Mouse (Mus musculus) gastrocnemius, postnatal 10 days (tissue): Measurements from ENCODE around the gene Pcyt2. TPM values are rescaled to one million over a fixed set of nuclear protein-coding genes. Genes with fewer than 3 reads are reported as not detected.

Experiments used
- DNase-seq: peaks from one replicate; pipeline ENCODE4 v3.0.0; 2021; ENCODE audit warnings: mixed read lengths
- long read RNA-seq, 2 experiments: library from polyadenylated mRNA; stranded (forward); transcript quantifications; one replicate each; pipeline ENCODE4 v2.0.0; 2021
- total RNA-seq, 2 experiments: library from RNA; stranded (reverse); gene quantifications; 2 replicates each; pipeline ENCODE4 v1.2.3; 2021

Gene Pcyt2
- 10 to 100 TPM; 29.7 to 30.9 TPM for total RNA-seq
- long read RNA-seq, experiment 1, transcript Pcyt2-201 (14 exons, 1,881 nt) = major isoform, 27 of 60 reads
- long read RNA-seq, experiment 1, transcript Pcyt2-203 (13 exons, 1,486 nt) = minor isoform, 15 of 60 reads
- long read RNA-seq, experiment 1, partial matches to known transcripts = 1 of 60 reads
- long read RNA-seq, experiment 1, other reads (novel, unspliced or antisense) = 16 of 60 reads
- long read RNA-seq, experiment 2, transcript Pcyt2-203 (13 exons, 1,486 nt) = minor isoform, 9 of 58 reads
- long read RNA-seq, experiment 2, transcript Pcyt2-201 (14 exons, 1,881 nt) = major isoform, 31 of 58 reads
- long read RNA-seq, experiment 2, partial matches to known transcripts = 1 of 58 reads
- long read RNA-seq, experiment 2, other reads (novel, unspliced or antisense) = 16 of 58 reads

DNA sequence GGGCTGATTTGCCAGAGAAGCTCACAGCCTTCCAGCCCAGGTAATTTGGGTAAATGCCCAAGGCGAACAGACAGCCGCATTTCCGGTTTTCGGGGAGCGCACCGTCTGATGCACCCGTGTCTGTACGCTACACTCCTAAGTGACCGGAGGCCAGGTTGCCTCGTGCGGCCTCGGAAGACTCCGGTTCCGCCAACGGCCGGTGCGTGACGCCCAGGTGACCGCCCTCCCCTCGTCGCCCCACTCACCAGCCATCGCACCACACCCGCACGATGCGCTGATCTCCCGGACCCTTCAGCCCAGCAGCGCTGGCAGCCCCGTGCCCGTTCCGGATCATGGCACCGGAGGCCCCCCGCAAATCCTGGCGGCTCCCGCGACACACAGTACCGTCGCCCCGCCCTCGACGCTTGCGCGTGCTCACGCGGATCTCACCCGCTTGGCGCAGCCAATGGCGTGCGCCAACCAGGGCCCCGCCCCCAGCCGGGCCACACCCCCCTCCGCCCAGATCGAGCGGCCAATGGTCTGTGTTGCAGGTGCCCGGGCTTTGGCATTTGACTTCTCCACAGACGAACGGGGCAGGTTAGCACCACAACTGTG is at the start of gene Pcyt2:
Gene Pcyt2 (minus strand): TSS at position 418 of the 594 bp plus-strand sequence.
- peak; percentile 92 for DNase-seq

DNA sequence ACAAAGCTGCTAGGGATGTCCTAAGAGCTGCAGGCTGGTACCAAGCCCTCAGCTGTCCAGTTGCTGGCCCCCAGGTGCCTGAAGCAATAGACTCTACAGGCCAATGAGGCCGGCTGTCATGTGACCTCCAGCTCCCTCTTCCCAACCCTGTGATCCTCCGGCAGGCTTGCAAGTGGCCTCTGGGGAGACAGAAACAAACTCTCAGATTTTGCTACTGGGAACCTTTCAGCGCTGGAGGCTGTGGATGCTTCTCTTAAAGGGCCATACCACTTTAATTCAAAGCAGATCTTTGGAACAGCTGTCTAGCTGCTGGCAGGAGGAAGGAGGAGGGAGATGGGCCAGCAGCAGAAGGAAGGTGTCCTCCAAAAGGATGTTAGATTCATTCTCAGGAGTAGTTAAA is 48.9 kb upstream of the Pcyt2 start:
- no peak for DNase-seq

DNA sequence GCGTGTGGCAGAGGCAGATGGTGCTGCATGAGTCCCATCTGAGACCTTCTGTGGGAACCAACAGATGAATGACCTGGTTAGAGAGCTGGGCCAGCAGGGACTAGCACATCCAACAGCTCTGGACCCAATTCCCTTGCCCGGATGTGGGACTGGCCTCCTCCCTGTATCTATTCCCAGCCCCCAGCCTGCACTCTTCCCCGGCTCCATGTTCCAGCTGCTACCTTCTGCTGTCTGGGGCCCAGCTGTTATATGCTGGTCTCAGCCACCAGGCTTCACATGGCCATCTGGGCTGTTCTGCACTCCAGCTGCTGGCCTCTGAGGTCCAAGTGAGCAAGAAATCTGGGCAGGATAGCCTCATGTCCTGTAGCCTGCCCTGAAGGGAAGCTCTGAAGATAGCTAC is 47.7 kb upstream of the Pcyt2 start:
- DNase-seq = no peak

DNA sequence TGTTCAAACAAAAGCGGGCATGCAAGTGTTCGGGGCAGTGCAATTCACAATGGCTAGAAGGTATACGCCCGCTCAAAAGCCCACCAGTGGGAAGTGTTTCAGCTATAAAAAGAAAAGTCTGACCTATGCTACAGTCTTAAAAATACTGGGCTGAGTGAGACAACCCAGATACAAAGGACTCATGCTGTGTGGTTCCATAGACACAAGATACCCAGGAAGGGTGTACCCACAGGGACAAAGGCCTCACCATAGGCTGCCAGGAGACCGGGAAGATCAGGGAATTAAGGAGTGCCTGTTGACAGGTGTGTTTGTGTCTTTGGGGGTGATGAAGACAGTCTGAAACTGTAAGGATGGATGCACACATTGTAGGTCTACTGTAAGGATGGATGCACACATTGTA is 46.0 kb upstream of the Pcyt2 start:
- DNase-seq = no peak

DNA sequence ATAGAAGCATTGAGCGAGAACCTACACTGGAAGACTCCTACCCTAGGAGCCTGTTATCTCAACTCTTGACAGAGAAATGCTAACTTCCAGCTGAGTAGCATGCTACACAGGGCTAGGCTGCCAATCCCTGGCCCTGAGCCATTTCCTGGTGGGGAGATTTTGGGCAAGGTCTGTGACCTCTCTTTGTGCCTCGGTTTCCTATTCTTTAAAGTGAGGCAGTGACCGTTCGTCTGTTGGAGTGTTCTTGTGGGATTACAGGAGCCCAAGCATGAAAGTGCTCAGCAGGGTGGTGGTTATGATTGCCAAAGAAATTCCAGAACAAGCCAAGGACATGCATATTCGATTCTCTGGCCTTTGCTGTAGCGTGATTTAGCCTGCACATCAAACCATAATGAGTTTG is 45.0 kb upstream of the Pcyt2 start:
- DNase-seq = no peak

DNA sequence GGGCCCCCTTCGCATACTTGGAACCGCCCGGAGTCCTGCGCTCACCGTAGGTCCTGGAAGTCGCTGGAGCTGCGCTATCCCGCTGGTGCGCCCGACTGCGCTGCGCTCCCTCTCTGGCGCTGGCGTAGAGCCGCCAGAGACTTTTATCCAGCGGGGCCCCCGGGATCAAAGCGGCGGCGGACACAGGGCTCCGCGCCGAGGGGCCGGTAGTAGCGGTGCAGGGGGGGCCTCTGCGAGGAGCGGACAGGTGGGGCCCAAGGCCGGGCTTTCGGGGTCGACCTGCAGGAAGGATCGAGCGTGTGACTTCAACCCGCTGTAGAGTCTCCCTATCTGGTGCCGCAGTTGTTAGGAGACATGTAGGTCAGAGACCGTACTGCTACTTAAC is 43.3 kb upstream of the Pcyt2 start, which contains the start of gene Notum:
Gene Notum (minus strand): TSS at position 100 of the 385 bp plus-strand sequence.
- no peak for DNase-seq

DNA sequence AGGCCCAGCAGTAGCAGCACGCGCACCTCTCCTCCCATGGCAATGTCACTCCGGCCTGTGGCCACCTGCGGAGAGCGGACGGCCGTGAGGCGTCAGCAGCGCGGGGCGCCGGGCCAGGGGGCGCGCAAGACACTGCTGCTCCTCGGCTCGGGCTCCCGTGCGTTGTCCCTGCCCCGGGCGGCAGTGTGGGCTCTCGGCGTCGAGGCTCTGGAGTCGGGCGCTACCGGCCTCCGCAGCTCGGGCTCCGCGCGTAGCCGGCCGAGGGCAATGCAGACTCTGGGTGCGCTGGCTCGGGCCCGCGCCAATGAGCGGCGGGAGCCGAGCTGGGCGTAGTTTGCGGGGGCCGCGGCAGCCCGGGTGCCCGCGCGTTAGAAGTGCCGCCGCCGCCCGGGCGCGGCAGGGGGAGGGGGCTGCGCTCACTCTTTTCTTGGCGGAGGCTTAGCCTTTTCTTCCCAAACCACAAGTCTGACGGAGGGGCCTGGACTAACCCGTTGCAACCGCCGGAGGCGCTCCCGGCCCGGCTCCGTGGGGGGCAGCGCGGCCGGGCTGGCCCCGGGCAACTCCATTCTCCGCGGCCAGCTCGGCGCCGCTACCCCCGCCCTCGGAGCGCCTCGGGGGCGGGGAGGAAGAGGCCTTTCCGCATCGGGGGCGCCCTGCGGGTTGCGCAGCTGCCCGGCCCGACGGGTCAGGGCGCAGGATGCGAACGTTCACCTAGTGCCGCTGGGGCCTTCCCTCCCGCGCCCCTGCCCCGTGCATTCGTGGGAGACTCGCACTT is 42.8 kb upstream of the Pcyt2 start:
- peak; percentile 57 for DNase-seq

DNA sequence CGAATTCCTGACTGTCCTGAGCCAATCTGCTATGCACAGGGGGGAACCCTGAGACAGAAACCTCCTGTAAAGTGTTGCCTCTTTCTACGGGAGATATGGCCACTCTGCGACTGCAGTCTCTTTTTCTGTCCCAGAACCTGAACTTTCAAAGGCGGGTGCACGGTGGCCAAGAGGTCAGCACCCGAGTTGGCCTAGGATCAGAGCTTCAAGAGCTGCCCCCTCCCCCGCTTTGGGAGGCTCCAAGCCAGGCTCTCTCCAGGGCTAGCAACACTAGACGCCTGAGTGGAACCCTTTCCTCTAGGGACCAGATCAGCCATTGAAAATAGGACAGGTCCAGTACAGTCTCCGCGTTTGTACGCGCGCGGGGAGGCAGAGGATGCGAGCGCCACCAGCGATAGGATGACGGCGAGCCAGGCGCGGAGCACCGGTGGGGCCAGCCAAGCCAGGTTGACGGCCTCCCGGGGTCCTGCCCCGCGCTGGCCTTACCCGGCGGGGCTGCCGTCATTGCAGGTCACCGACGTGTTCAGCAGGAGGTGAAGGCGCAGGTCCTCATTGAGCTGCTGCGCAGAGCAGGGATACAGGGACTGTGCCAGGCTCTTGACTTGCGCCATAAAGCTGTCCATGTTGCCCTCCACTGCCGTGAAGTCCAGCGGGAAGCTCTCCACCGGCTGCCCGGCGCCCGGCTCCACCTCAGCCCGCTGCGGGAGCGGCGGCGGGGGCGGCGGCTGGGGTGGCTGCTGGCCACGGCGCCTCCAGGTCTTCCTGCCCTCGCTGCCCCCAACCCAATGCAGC is 42.0 kb upstream of the Pcyt2 start:
- DNase-seq = no peak

DNA sequence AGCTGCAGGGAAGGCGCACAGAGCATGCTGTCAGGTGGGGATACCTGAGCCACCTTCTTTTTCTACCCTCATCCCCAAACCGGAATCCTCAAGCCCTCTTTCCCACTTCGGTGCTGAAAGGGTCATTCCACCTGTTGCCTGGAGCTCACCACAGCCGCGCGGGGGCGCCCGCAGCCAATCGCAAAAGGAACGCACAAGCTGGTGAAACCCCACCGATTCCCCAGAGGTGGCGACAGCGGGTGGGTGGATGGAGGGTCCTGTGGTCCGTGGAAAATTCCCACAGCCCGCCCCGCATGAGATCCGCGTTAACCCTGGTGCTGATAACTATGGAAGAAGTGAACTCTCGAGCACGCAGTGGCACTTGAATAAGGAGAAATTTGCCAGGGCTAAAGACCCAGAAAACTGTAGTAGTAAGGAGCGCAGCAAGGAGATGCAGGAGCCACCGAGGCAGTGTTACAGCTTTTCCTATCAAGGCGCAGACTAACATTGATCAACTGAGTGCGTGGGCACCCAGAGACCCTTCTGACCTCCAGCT is 41.2 kb upstream of the Pcyt2 start:
- DNase-seq = peak; percentile 84

DNA sequence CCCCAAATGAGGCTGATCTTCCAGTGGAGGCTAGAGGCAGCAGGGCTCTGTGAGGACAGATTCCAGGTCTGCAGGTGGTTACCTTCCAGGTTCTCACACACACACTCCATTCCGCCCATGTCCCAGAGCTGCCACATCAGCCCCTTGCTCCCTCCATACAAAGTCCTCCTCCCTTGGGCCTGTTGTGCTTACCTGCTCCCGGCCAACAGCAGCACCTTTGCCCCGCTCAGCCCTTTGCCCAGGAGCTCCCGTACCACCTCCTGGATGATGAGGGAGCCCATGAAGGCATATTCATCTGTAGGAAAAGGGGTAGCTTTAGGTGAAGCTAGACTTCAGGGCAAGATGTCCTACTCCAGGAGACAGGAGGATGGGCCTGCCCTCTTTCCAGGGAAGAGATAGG is 39.6 kb upstream of the Pcyt2 start:
- DNase-seq = no peak

DNA sequence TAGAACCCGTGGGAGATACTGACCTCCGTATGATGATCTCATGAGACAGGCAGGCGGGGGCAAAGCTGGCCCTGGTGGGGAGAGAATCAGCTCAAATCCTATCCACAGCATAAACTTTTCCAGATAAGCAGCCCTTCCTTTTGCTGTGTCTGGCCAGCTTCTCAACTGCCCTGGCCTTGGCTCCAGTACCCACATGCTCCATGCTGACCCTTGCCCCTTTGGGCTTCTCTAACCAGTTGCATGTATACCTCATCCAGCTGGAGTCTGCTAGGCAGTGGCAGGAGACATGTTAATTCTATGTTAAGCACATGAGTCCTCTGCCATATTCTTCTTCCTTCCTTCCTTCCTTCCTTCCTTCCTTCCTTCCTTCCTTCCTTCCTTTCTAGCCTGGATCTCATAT is 37.0 kb upstream of the Pcyt2 start:
- no peak for DNase-seq

DNA sequence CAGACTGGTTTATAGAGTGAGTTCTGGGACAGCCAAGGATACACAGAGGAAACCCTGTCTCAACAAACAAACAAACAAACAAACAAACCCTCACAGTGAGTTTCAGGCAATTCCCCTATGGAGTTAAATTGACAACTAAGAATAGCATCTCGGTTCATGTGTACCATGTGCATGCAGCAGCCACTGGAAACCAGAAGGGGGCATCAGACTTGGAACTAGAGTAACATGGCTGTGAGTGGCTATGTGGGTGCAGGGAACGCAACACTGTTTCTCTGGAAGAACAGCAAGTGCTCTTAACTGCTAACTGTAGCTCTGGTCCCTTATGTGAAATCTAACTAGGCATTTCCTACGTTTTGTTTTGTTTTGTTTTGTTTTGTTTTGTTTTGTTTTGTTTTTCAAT is 34.1 kb upstream of the Pcyt2 start:
- no peak for DNase-seq

DNA sequence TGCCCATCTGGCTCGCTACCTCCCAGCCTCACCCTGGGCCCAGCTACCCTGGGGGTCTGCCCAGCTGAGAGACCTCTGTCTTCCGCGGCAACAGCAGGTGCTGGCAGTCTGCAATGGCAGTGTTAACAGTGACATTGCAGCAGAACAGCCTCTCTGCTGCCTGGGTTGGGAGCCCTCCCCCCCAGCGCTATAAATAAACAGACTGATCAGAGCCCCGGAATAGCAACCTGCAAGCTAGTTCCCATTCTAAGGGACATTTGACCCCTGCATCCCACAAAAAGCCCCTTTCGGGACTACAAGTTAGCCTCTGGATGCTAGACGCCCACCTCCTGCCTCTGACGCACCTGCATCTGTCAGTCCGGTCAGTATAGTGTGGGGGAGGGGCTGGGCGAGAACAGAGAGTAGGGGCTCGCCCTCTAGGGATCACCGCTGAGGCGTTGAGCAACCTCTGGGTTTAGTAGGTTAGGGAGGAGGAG is 30.3 kb upstream of the Pcyt2 start, which contains the start of gene Myadml2:
Gene Myadml2 (minus strand): TSS at position 158 of the 476 bp plus-strand sequence.
- DNase-seq = no peak

DNA sequence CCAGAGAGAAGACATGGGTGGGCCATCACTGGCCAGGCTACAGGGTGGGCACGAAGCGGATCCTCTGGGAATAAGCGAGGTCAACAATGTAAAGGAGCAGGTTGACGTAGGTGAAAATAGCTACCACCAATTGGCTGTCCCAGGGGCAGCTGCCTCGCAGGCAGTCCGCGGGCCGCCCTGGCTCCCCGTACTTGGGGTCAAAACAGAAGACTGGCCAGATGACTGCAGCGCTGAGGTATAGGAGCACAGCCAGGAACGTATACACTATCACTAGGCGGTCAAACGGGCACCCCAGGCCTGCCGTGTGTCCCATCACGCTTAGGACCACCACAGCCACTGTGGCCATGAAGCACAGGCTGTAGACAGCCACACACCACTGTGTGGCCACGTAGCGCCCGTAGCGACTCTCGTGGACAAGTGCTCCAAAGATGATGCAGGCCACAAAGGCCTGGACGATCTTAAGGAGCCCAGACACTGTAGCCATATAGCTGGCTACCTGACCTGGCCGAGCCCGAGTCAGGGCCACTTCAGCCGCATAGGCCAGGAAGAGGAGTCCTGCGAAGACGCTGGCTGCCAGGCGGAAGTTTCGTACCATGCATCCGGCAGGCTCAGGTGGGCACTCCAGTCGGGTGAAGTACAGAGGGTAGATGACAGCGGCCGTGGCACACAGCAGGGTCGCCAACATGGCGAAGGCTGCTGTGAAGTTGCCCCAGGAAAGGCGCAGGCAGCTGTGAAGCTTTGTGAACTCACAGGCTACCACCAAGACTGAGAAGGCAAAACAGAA is 29.5 kb upstream of the Pcyt2 start:
- no peak for DNase-seq

DNA sequence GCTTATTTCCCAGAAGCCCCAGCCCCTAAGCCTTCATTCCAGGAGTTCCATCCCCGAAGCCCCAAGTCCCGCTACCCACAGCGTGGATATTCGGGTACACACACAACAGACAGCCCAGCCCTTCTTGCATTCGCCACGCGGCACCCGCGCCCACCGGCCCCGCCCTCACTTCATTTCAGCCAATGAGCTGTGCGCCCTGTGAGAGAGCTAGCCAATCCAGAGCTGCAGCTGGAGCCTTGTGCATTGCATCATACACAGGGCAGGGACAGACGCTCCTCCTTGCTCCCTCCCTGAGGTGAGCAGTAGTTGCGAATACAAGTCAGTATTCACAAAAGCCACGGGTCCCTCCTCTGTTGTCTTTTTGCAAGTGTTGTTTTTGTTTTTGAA is 25.9 kb upstream of the Pcyt2 start, which contains the start of gene Pycr1:
Gene Pycr1 (minus strand): TSS at position 169 of the 387 bp plus-strand sequence.
- DNase-seq = peak; percentile 93

DNA sequence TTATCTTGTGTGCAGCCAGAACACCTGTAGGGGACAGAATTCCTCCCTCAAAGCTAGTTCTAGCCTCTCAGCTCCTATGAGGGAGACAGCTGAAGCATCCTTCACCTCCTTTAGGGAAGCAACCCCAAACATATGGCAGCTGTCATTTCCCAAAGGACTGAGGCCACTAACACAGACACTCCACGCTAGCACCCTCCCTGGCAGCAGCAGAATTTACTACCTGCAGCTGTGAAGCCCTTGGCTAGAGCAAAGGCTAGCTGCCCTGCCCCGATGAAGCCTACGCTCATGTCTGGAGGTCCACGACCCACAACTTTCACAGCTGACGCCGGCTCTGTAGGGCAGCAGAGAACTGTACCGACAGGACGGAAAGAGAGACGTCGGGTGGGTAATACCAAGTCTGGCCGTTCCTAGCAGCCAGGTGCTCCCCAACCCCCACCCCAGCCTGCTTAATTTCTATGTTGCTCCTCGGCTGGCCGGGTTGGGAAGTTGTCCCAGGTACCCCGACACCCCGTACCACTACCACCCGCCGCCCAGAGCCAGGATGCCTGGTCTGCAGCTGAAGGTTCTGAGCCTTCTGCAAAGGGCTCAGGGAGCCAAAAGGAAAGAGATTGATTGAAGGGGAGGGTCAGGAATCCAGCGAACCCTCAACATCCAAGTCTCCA is 25.3 kb upstream of the Pcyt2 start:
- DNase-seq = no peak

DNA sequence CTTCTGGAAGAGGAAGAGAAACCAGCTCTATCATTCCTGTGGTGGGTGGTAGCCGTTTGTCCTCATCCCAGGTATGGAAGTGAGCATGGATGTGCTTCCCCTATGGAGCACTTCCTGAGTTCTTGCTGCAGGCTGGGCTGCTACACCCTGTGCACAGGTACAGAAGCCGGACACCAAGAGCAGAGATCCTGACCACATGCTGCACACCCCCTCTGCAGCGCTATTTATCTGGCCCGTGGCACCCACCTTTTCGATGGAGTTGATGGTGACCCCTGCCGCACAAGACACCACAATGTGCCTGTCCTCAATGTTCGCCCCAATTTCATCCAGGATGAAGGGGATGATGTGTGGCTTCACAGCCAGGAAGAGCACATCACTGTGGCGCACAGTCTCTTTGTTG is 24.1 kb upstream of the Pcyt2 start:
- DNase-seq = no peak

DNA sequence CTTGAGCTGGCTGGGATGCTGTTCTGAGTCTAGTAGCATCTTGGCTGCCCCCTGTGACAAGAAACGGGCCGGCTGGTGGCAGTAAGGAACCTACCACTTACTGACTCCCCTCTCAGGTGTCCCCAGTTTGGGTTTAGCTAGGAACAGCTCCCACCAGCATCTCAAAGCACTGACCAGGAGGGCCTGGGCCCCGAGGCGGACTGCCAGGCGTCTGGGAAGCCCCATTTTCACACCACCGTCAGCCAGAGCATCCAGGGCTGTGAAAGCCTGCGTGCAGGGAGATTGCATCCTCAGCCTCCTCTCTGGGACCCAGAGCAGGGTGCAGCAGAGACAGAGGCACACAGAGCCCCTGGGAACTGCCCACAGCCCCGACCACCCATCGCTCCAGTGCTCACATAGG is 23.5 kb upstream of the Pcyt2 start:
- no peak for DNase-seq

DNA sequence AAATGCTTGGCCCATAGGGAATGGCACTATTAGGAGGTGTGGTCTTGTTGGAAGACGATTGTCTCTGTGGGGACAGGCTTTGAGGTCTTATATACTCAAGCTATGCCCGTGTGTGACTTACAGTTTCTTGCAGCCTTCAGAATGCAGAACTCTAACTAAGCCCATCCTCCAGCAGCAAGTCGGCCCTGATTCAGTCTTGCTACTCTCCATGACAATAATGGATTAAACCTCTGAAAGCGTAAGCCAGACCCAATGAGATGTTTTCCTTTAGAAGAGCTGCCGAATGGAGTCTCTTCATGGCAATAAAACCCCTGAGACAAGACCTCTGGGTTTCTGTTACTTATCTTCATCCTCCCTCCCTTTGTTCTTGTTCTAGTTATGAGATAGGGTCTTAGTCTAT is 17.1 kb upstream of the Pcyt2 start:
- DNase-seq = no peak
